Mouse (Mus musculus) embryonic facial prominence, embryonic 14.5 days (tissue): Measurements from ENCODE around the gene Dqx1. TPM values are rescaled to one million over a fixed set of nuclear protein-coding genes. Genes with fewer than 3 reads are reported as not detected.

ENCODE experiments used
- ATAC-seq: fragments of 200-750 bp; cut with Nextera tagmentation; 2 replicates; pipeline ENCODE4 v1.8.0; 2017; ENCODE audit warnings: low read depth, moderate number of reproducible peaks, moderate TSS enrichment
- DNase-seq: peaks from one replicate; pipeline ENCODE4 v3.0.0-alpha.2; 2015; ENCODE audit warnings: low spot score
- H3K27ac ChIP-seq: fragments of 300-500 bp; sonication (generic); replicated peaks from 2 replicates; pipeline ENCODE4 v1.5.1; 2014; ENCODE audit warnings: low read depth, mild to moderate bottlenecking, low read length, moderate library complexity
- H3K27me3 ChIP-seq: fragments of 300-500 bp; sonication (generic); replicated peaks from 2 replicates; pipeline ENCODE4 v1.6.1; 2014; ENCODE audit warnings: low read length; ENCODE audit not compliant: control insufficient read depth, insufficient read depth
- H3K36me3 ChIP-seq: fragments of 300-500 bp; sonication (generic); 2 replicates; pipeline ENCODE4 v1.6.1; 2014; ENCODE audit warnings: low read length, mixed read lengths; ENCODE audit not compliant: control insufficient read depth, insufficient read depth
- H3K4me1 ChIP-seq: fragments of 300-500 bp; sonication (generic); 2 replicates; pipeline ENCODE4 v1.6.1; 2014; ENCODE audit warnings: antibody characterized with exemption, low read length; ENCODE audit not compliant: control insufficient read depth, insufficient read depth
- H3K4me2 ChIP-seq: fragments of 300-500 bp; sonication (generic); 2 replicates; pipeline ENCODE4 v1.6.1; 2014; ENCODE audit warnings: low read depth, mild to moderate bottlenecking, low read length, moderate library complexity, mixed read lengths
- H3K4me3 ChIP-seq: fragments of 300-500 bp; sonication (generic); 2 replicates; pipeline ENCODE4 v1.5.1; 2014; ENCODE audit warnings: low read depth, mild to moderate bottlenecking, low read length
- H3K9ac ChIP-seq: fragments of 300-500 bp; sonication (generic); 2 replicates; pipeline ENCODE4 v1.6.1; 2014; ENCODE audit warnings: low read depth, mild to moderate bottlenecking, low read length, moderate library complexity, mixed read lengths
- H3K9me3 ChIP-seq: fragments of 300-500 bp; sonication (generic); 2 replicates; pipeline ENCODE4 v1.6.1; 2016; ENCODE audit warnings: low read length; ENCODE audit not compliant: control insufficient read depth
- WGBS: fragments of 180-500 bp; shearing (Covaris S2); extraction: QIAGEN DNeasy Blood & Tissue Kit; methylation state at CpG from one replicate; pipeline ENCODE4 v1.1.7; 2014; 5-methylcytosine and 5-hydroxymethylcytosine counted together
- polyA plus RNA-seq: library from polyadenylated mRNA; unstranded; fragments of >200 nt; fragmentation: Nextera tagmentation; extraction: Ambion mirVana; gene quantifications from 2 replicates; pipeline ENCODE4 v1.2.1, GENCODE M21; 2014

Gene Dqx1
- polyA plus RNA-seq, 1 experiment from 2014 or later: 0.65 TPM

DNA sequence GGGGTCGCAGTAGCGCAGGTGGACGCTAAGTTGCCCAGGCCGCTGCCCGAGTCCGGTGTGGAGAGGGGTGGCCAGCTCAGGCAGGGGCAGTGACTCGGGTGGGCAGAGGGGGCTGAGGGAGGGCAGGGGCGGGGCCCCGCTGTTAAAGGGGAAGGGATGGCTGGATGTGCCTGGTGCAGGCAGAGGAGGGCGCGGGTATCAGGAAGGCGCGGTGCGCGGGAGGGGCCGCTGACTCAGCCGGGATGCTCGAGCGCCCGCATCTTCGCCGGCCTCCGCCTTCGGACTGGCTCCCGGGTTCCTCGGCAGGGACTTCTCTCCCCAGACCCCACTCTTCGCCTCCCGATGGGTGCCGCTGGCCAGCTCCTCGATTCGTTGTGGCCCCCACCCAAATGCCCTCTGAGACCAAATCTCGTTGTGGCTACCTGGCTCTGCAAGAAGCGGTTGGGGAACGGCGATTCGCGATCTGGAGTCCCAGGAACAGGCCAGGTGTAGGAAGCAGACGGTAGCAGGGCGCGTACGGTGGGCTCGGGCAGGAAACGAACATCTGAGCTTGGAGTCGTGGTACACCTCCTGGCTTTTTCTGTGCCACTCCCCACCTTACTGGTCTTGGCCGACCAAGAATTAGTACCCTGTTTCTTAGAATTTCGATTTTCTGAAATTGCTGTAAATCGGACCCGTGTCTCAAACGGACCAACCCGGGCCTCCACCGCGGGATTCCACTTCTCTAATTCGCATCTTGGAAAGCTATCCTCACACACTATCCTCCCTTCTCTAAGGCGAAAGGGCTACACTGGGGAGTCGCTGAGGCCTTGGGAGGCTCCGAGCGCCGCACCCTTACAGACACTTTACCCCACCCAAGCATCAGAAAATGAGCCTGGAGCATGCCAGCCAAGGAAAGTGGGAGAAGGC lies 12.9 kb downstream of the Dqx1 start:
- Histone ChIP-seq H3K4me2 (peak overlapping the region; percentile 42), H3K36me3 (no peaks in the 10 kb centered on the region), H3K4me1 (peaks cover 5% of the 10 kb centered on the region), H3K4me3 (peak overlapping the region; percentile 25), H3K27ac (no peak overlapping the region), H3K27me3 (peaks cover 96% of the 10 kb centered on the region), H3K9me3 (no peaks in the 10 kb centered on the region), H3K9ac (0 out of 2 replicates have a peak overlapping the region, but pooled peaks have one; percentile 1)
- WGBS: 2% methylated on average over 37 of the region's 58 CpGs
- DNase-seq (no peak), ATAC-seq (no peak)

DNA sequence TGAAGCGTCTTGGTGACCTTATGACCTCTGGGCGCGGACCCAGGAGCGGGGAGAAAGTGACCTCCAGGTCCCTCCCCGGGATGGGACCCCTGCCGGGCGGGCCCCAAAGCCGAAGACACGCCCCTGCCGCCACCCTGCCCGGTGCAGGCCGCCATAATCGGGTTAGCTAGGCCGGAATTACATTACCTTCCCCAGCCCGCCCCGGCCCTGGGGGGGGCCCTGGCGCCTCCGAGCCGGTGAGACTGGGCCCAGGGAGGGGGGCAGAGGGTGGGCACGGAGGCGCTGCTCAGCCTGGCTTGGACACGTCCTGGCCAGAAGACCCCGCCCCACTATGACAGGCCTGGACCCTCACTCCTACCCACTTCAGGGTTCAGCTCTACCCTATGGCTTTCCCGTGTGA lies 13.6 kb downstream of the Dqx1 start:
- H3K4me1 ChIP-seq: peaks cover 5% of the 10 kb centered on the region
- 0% methylated on average over 14 of the region's 24 CpGs for WGBS
- H3K4me3 ChIP-seq: peak overlapping the region; percentile 25
- H3K27me3 ChIP-seq: peaks cover 95% of the 10 kb centered on the region
- no peak overlapping the region for H3K9ac ChIP-seq
- DNase-seq: no peak
- no peaks in the 10 kb centered on the region for H3K36me3 ChIP-seq
- peak overlapping the region; percentile 20; the same call in 1 of the 2 replicates for H3K4me2 ChIP-seq
- peak; percentile 41; the same call in 1 of the 2 replicates for ATAC-seq
- H3K27ac ChIP-seq: no peak overlapping the region
- no peaks in the 10 kb centered on the region for H3K9me3 ChIP-seq

DNA sequence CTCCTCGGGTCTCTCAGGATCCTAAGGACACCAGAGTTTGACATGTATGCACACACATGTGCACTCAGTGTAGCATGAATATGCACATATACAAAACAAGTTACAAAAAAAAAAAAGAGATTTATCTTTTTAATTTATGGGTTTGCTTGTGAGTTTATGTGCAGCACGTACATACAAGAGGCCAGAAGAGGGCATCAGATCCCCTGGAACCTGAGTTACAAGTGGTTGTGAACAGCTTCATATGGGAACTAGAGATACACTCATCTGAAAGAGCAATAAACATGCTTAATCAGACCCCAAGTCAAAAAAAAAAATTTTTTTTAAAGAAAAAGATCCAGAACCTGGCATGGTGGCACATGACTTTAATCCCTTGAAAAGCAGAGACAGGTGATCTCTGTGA lies 17.3 kb downstream of the Dqx1 start:
- H3K4me1 ChIP-seq: peaks cover 17% of the 10 kb centered on the region
- H3K4me2 ChIP-seq: no peak overlapping the region
- no peak for ATAC-seq
- H3K9ac ChIP-seq: no peak overlapping the region
- no peaks in the 10 kb centered on the region for H3K9me3 ChIP-seq
- 23% methylated on average over 2 of the region's 2 CpGs for WGBS
- no peak for DNase-seq
- H3K27ac ChIP-seq: no peak overlapping the region
- no peaks in the 10 kb centered on the region for H3K36me3 ChIP-seq
- H3K27me3 ChIP-seq: peaks cover 62% of the 10 kb centered on the region
- no peak overlapping the region for H3K4me3 ChIP-seq

DNA sequence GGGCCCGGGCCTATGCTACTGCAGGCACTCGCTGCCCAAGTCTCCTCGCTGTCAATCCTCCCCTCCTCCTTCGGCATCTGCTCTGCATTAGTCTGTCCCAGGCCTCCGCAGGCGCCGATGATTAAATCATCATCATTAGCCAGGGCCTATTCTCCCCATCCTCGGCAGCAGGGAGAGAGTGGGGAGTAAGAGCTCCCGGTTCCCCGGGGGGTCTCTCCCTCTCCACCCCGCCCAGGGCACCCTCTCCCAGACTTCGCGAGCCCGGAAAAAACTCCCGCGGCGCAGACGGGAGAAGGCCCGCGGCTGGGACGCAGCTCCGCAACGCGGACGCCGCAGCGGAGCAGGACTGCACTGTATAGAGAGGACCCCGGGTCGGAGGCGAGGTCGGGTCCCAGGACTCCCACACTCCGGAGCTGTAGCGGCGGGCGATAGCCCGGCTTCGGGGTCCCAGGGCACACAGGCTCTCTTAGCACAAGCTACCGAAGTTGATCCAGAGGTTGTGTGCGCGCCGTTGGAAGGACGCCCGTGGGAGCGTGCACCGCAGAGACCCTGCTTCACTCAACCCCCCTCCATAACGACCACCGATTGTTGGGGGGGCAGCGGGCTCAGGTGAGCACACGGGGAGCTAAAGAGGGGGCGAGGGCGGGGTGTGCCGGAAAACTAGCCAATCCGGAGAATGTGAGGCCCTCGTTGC lies 20.1 kb downstream of the Dqx1 start, which contains the start of gene Pcgf1:
Gene Pcgf1, plus strand, starts transcription at position 240 of the 694 bp plus-strand sequence.
- H3K36me3 ChIP-seq: peaks cover 20% of the 10 kb centered on the region
- H3K27ac ChIP-seq: peak within 1 kb of the TSS; percentile 90
- WGBS: under 1% methylated on average over 50 of the region's 54 CpGs
- H3K27me3 ChIP-seq: peaks cover 40% of the 10 kb centered on the region
- H3K4me3 ChIP-seq: peak within 1 kb of the TSS; percentile 72
- peak; percentile 74 for ATAC-seq
- H3K4me2 ChIP-seq: peak within 1 kb of the TSS; percentile 96
- DNase-seq: peak; percentile 98
- peaks cover 11% of the 10 kb centered on the region for H3K4me1 ChIP-seq
- H3K9me3 ChIP-seq: no peaks in the 10 kb centered on the region
- H3K9ac ChIP-seq: peak within 1 kb of the TSS; percentile 79

DNA sequence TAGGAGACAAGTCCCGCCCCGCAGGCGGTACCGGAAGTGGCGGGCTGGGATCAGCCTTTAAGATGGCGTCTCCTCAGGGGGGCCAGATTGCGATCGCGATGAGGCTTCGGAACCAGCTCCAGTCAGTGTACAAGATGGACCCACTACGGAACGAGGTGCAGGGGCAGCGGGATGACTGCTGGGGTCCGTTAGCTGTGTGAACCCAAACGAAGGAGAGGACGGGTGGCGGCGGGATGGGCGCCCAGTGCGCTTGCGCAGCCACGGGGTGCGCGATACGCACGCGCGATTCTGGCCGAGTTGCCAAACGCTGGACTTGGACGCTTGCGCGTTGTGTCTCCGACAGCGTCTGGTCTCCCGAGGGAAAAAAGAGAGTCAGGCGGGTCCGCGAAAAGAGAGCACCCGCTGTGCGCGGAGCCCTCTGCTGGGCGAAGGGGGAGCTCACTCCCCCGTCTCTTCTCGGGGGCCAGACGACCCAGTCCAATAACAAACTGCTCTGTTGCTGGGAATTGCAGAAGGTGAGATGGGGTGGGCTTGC lies 20.7 kb downstream of the Dqx1 start:
- under 1% methylated on average over 40 of the region's 46 CpGs for WGBS
- DNase-seq (peak; percentile 98), ATAC-seq (peak; percentile 94)
- Histone ChIP-seq H3K27me3 (peaks cover 41% of the 10 kb centered on the region), H3K4me3 (peak overlapping the region; percentile 72), H3K9ac (peak overlapping the region; percentile 79), H3K4me1 (peaks cover 11% of the 10 kb centered on the region), H3K4me2 (peak overlapping the region; percentile 96), H3K27ac (peak overlapping the region; percentile 90), H3K36me3 (peaks cover 20% of the 10 kb centered on the region), H3K9me3 (no peaks in the 10 kb centered on the region)

DNA sequence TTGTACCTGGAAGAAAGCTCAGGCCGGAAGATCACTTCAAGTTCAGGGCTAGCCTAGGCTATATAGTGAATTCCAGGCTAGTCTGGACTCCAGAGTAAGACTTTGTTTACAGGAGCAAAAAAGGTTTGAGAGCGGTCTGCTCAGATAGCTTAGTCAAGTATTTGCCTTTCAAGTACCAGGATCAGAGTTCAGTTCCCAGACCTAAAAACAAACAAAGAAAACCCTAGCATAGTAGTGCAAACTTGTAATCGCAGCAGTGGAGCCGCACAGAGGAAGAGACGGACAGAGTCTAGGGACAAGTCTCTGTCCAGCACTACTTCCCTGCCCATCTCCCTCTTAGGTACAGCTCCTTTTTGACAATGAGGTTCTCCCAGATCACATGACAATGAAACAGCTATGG lies 22.6 kb downstream of the Dqx1 start:
- WGBS: 97% methylated on average over 5 of the region's 5 CpGs
- Histone ChIP-seq H3K4me2 (no peak overlapping the region), H3K4me1 (peaks cover 11% of the 10 kb centered on the region), H3K9me3 (no peaks in the 10 kb centered on the region), H3K4me3 (no peak overlapping the region), H3K27ac (no peak overlapping the region), H3K36me3 (peaks cover 20% of the 10 kb centered on the region), H3K27me3 (peaks cover 41% of the 10 kb centered on the region), H3K9ac (no peak overlapping the region)
- DNase-seq: no peak
- ATAC-seq: no peak

DNA sequence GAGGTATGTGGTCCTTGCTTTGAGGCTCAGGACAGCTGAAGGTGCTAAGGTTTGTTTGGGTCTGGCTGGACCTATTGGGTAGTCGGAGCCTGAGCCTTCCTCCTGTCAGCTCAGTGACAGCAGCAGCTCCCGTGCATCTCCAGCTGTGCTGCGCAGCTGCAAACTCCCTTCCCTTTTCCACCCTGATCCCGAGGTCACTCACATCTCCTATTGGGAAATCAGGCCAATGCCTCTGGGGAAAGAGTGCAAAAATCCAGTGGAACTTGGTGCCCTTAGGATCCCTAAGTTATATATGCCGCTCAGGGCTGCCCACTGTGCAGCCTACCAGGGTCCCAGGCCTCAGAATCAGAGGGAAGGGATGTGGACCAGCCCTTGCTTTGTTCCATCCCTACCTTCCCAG lies 25.9 kb downstream of the Dqx1 start:
- Histone ChIP-seq H3K27me3 (peaks cover 61% of the 10 kb centered on the region), H3K9ac (no peak overlapping the region), H3K4me3 (no peak overlapping the region), H3K27ac (no peak overlapping the region), H3K9me3 (no peaks in the 10 kb centered on the region), H3K4me2 (no peak overlapping the region), H3K36me3 (peaks cover 20% of the 10 kb centered on the region), H3K4me1 (peaks cover 21% of the 10 kb centered on the region)
- no peak for DNase-seq
- ATAC-seq: no peak
- WGBS: 8% methylated on average over 5 of the region's 5 CpGs

DNA sequence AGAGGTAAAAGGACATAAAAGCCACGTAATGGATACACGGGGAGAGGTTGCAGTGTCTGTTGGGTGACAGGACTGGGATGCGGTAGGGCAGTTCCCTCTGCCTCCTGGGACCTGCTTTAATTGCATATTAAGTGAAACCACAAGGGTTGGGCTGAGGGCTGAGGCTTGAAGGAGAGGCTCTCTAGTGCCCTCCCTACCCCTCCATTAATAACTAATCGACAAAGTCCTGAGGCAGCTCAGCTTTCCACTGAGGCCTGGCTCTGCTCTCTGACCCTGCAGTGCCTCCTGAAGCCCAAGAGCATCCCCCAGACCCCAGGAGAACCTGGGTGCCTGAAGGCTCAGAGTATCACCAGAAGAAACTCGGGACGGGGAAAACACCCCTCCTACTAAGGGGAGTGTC lies 26.8 kb downstream of the Dqx1 start:
- Histone ChIP-seq H3K9me3 (no peaks in the 10 kb centered on the region), H3K27me3 (peaks cover 69% of the 10 kb centered on the region), H3K36me3 (peaks cover 20% of the 10 kb centered on the region), H3K27ac (no peak overlapping the region), H3K9ac (no peak overlapping the region), H3K4me1 (peaks cover 15% of the 10 kb centered on the region), H3K4me2 (no peak overlapping the region), H3K4me3 (no peak overlapping the region)
- no peak for DNase-seq
- WGBS: 12% methylated on average over 6 of the region's 6 CpGs
- ATAC-seq: no peak
